Mouse (Mus musculus): ENCODE data around the gene Fubp1. TPM values are rescaled to one million over a fixed set of nuclear protein-coding genes. Genes with fewer than 3 reads are reported as not detected.

The Fubp1 gene
- total RNA-seq, 1 experiment: 244 TPM

Other genes starting within 250 kb of the Fubp1 start
- gene Gipc2, start 44.2 kb upstream of the Fubp1 start, total RNA-seq (2012; rRNA removed): 0.76 and 0.95 TPM in 2 replicates
- gene Dnajb4, start 120 bp upstream of the Fubp1 start, total RNA-seq (2012; rRNA removed): 5.9 and 8.6 TPM in 2 replicates
- gene Nexn, start 55.9 kb downstream of the Fubp1 start, total RNA-seq (2012; rRNA removed): 2.6 and 3.1 TPM in 2 replicates
- 28.7 and 35.2 TPM in 2 replicates for gene Miga1, start 130.0 kb downstream of the Fubp1 start, total RNA-seq (2012; rRNA removed)
- gene Usp33, start 136.1 kb downstream of the Fubp1 start, total RNA-seq (2012; rRNA removed): 47.9 and 49.5 TPM in 2 replicates
- 36.3 and 40.9 TPM in 2 replicates for gene Zzz3, start 185.1 kb downstream of the Fubp1 start, total RNA-seq (2012; rRNA removed)